Mouse (Mus musculus) heart, postnatal 0 days (tissue): ENCODE measurements at regions not wholly inside any gene's neighbourhood (a gene's known extent, or its start where the extent isn't known, plus 50 kb on each side); places are given as distances from the start of the nearest gene placed in this dataset.

Source experiments
- CTCF ChIP-seq: IDR thresholded peaks from 2 replicates; pipeline ENCODE4 v1.5.1; 2016; ENCODE audit warnings: antibody characterized with exemption, control low read depth, low read depth
- EP300 ChIP-seq: IDR thresholded peaks from 2 replicates; pipeline ENCODE4 v1.6.1; 2016; ENCODE audit warnings: antibody characterized with exemption, low read depth

GRCm38 (mm10) chr1:57144181-57144580 is 165.7 kb upstream of the Satb2 start:
- TF ChIP-seq CTCF (no peak), EP300 (no peak)
